Mouse (Mus musculus) megakaryocyte, embryonic 14.5 days (primary cell): ENCODE measurements around the gene Gbp8.

Experiments
- FLI1 ChIP-seq: IDR thresholded peaks from 2 replicates; pipeline ENCODE4 v1.6.1; 2012; ENCODE audit warnings: low read length, inconsistent platforms, mixed read lengths
- GATA1 ChIP-seq: IDR thresholded peaks from 3 replicates; pipeline ENCODE4 v1.6.1; 2012; ENCODE audit warnings: mixed read lengths, low read length, inconsistent platforms, borderline replicate concordance

DNA sequence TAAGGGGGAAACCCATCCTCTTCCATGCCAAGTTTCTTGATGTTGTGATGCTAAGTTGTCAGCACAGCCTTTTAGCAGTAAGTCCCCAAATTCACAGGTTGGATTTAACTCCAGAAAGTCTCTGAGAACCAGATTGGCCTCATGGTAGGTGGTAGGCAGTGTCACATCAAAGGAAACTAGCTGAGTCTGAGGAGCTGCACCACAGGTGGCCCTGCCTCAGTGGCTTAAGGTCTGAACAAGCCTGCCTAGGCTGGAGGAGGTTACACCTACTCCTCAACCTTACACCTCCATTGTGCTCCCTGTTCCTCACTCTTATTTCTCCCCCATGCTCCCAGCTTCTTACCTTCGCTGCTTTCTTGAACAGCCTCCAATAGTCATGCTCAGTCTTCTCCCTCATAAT is 76.0 kb downstream of the Gbp8 start:
- TF ChIP-seq FLI1 (no peak), GATA1 (no peak)
